Mouse (Mus musculus) embryonic facial prominence, embryonic 13.5 days (tissue): ENCODE data around the gene Ccl27b. TPM values are rescaled to one million over a fixed set of nuclear protein-coding genes. Genes with fewer than 3 reads are reported as not detected.

Experiments
- polyA plus RNA-seq: library from polyadenylated mRNA; unstranded; fragments of >200 nt; fragmentation: Nextera tagmentation; extraction: Ambion mirVana; gene quantifications from 2 replicates; pipeline ENCODE4 v1.2.1, GENCODE M21; 2015

Ccl27b gene
- polyA plus RNA-seq, 1 experiment from 2014 or later: not detected

Other genes starting within 250 kb of the Ccl27b start
- gene Gm21586, start 215.9 kb upstream of the Ccl27b start, polyA plus RNA-seq: not detected in 2 replicates
- 0.08 TPM in 1 of 2 replicates, not detected in the other for gene Gm2163, start 188.5 kb upstream of the Ccl27b start, polyA plus RNA-seq
- 0.29 TPM in 1 of 2 replicates, not detected in the other for gene Fam205a2, start 127.1 kb upstream of the Ccl27b start, polyA plus RNA-seq
- 0.92 TPM in 1 of 2 replicates, not detected in the other for gene Gm10591, start 43.1 kb upstream of the Ccl27b start, polyA plus RNA-seq
- gene Gm2564, start 25.5 kb upstream of the Ccl27b start, polyA plus RNA-seq: not detected in 2 replicates
- gene Il11ra2, start 6.6 kb downstream of the Ccl27b start, polyA plus RNA-seq: not detected in 2 replicates
- 0.48 TPM in 1 of 2 replicates, not detected in the other for gene 4930578G10Rik, start 80.3 kb downstream of the Ccl27b start, polyA plus RNA-seq
- gene Ccl19, start 101.3 kb downstream of the Ccl27b start, polyA plus RNA-seq: not detected in 2 replicates
- gene Ccl21a, start 118.7 kb downstream of the Ccl27b start, polyA plus RNA-seq: 24.5 and 32.3 TPM in 2 replicates
- gene Fam205a1, start 198.6 kb downstream of the Ccl27b start, polyA plus RNA-seq: not detected in 2 replicates
- 0.13 and 0.43 TPM in 2 replicates for gene Gm12394, start 201.5 kb downstream of the Ccl27b start, polyA plus RNA-seq
- gene Fam205c, start 219.0 kb downstream of the Ccl27b start, polyA plus RNA-seq: 0.90 TPM in 1 of 2 replicates, not detected in the other